Mouse (Mus musculus) heart, postnatal 25 days (tissue): ENCODE data around the gene Mbnl1. TPM values are rescaled to one million over a fixed set of nuclear protein-coding genes. Genes with fewer than 3 reads are reported as not detected.

Experiments used
- DNase-seq: peaks from one replicate; pipeline ENCODE4 v3.0.0; 2022; ENCODE audit warnings: low spot score
- intact Hi-C: fragments of 180-260 bp; cut with DNase I; formaldehyde crosslinking; loops from one replicate; pipeline ENCODE4 v1.15.1; 2025
- total RNA-seq, 2 experiments: library from RNA; stranded (reverse); gene quantifications; 2 replicates each; pipeline ENCODE4 v1.2.3; 2021

Gene Mbnl1
- total RNA-seq, 2 experiments from 2014 or later = 191 to 197 TPM

- DNase-seq = no peak
- intact Hi-C loops = no loop called here
These were observed 91.1 kb downstream of the Mbnl1 start for GRCm38 (mm10) chr3:60563529-60564243.

DNA sequence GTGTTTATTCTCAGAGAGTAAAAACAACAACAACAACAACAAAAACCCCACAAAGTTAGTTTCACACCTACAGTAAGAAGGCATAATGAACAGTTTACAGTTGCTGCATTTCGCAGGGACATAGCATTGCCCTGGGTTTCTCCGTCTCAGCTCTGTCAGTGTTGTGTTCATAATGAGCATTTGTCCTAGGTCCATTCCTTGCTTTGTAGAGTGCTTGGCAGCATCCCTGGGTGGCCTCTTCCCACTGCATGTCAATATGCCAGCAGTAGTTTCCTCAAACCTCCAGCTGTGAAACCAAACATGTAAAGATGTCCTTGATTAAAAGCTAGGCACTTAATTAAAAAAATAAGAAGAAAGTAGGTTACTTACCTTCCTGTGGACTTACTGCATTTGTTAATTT is 91.6 kb downstream of the Mbnl1 start:
- intact Hi-C loops = no loop called here
- DNase-seq = no peak

- no peak for DNase-seq
- intact Hi-C loops = no loop called here
These were observed 92.6 kb downstream of the Mbnl1 start for GRCm38 (mm10) chr3:60565204-60565603.

DNA sequence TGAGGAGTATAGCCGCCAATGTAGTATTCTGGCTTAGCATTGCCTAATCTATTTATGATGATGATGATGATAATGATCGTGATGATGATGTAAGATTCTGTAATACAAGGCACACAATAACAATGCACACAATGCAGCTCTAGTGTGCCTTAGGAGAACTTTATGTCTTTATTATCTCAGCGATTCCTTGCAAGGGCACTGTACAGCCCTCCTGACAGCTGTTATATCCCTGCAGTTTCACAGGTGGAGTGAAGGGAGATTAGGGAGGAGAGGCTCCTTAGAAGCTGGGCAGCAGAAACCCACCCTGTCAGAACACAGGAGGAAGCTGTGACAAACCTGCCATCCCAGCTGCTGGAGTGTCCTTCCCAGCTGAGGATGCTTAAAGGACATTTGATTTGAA is 93.3 kb downstream of the Mbnl1 start:
- intact Hi-C loops = no loop called here
- DNase-seq = no peak

DNA sequence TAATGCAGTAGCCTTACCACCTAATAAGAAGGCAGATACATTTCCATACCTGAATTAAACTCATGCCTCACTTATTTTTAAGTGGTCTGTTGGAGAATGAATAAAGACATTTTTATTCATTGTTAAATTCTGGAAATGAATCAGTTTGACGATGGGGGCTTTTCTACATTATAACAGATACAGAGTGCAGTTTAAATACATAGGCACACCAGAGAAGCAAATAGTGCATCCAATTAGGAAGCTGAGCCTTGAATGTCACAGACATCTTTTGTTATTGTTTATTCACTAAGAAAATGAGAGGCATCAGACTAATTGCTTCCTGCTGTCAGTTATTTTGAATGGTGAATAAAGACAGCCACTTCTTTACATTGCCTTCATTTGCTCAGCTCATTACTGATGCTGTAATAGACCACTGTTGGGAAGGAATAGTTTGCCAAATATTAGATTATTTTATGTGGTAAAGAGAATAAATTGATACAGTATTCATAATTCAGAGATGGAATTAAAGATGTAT is 95.6 kb downstream of the Mbnl1 start:
- no peak for DNase-seq
- intact Hi-C loops = no loop called here

- no peak for DNase-seq
- intact Hi-C loops = no loop called here
These were observed 96.4 kb downstream of the Mbnl1 start for GRCm38 (mm10) chr3:60568801-60569568.

GRCm38 (mm10) chr3:60569781-60570180 is 97.2 kb downstream of the Mbnl1 start:
- intact Hi-C loops = loop anchor here (5.0 kb wide), 1 partner anchor 32 kb away; no protein-coding TSS in a partner anchor
- DNase-seq = no peak

- intact Hi-C loops = loop anchor here (5.0 kb wide), 1 partner anchor 33 kb away; no protein-coding TSS in a partner anchor
- no peak for DNase-seq
These were observed 97.9 kb downstream of the Mbnl1 start for GRCm38 (mm10) chr3:60570491-60571022.

DNA sequence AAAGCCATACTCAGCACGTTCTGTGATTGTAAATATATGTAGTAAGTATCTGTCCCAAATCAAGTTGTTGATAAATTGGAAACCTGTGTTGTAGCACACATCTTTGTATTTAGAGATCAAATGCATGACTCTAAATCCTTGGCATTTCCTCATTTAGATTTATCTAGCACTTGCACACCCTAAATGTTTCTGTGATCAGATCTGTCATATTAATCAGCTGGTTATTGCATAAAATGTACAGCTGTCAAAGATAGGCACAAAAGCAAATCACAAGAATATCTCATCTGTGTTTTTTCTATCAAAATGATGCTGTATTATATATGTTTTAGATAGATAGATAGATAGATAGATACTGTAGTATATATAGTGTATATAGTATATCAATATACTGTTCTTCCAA is 98.9 kb downstream of the Mbnl1 start:
- no peak for DNase-seq
- intact Hi-C loops = loop anchor here (5.0 kb wide), 1 partner anchor 34 kb away; no protein-coding TSS in a partner anchor

GRCm38 (mm10) chr3:60574199-60574598 is 101.6 kb downstream of the Mbnl1 start:
- no peak for DNase-seq
- intact Hi-C loops = loop anchor here (5.0 kb wide), 1 partner anchor 37 kb away; no protein-coding TSS in a partner anchor

DNA sequence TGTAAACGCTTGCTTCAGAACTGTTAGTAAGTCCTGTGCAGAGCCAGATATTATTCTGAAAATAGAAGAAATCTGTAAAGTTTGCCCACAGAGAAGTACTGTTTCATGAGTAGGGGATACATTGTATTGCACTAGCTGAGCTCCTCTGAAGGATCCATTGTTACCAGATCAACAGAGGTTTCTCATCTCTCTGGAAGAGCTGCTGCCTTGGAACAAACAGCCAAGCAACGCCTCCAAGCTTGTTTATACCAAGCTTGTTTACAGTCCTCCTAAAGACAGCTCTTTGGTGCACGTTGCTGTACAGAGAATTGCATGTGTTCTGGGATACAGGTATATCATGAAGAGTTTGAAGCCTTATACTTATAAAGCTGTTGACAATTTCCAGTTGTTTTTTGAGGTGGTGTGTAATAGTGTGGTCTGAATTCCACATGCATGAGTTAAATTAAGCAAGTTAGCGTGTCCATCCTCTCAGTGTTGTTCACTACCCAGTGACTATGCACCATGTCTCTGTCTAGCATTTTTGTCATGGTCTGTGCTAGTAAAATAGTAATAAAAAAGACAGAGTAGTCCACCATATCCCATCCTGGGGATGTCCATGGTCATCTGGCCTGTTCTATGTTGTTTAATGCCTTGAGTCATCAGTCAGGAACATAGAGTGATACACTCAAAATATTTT is 102.4 kb downstream of the Mbnl1 start:
- DNase-seq = no peak
- intact Hi-C loops = loop anchor here (5.0 kb wide), 1 partner anchor 38 kb away; no protein-coding TSS in a partner anchor

- intact Hi-C loops = no loop called here
- DNase-seq = no peak
These were observed 103.3 kb downstream of the Mbnl1 start for GRCm38 (mm10) chr3:60575945-60576344.

- intact Hi-C loops = no loop called here
- no peak for DNase-seq
These were observed 103.9 kb downstream of the Mbnl1 start for GRCm38 (mm10) chr3:60576366-60577046.

GRCm38 (mm10) chr3:60579880-60580279 is 107.2 kb downstream of the Mbnl1 start:
- no peak for DNase-seq
- intact Hi-C loops = no loop called here

DNA sequence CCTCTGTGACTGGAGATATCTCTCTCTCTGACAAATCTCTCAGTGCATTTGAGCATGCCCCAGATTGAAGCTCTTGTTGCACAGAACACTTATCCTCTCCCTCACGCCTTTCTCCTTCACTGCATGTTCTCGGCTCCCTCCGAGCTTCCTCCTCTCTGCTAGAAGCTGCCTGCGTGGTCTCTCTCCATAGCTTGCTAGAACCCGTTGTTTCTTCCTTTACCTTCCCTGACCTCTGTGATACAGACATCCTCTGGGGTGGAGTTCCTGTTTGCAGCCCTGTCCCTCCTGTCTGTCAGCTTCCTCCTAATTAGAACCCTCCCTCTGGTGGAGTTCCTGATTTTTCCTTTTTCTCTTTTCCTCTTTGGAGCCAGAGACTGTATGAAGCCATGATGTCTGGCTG is 108.1 kb downstream of the Mbnl1 start:
- no peak for DNase-seq
- intact Hi-C loops = no loop called here

DNA sequence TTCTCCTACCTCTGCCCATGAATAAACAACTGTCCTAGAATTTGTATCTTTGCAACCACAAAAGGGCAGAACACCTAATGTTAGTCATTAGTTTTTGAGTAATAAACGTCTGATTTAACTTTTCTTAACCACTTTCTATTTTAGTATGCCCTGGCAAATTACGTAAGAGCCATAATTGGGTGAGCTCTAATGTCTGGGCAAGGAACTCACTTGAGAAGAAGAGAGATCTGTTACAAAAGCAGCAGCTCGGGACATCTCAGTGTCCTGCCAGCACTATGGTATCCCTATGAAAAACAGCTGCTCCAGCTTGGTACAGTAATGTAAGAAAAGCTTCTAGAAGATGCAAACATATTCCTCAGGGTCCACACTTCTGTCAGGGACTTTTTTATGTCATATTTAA is 109.5 kb downstream of the Mbnl1 start:
- intact Hi-C loops = loop anchor here (1.0 kb wide), 1 partner anchor 12 kb away; no protein-coding TSS in a partner anchor
- DNase-seq = no peak

DNA sequence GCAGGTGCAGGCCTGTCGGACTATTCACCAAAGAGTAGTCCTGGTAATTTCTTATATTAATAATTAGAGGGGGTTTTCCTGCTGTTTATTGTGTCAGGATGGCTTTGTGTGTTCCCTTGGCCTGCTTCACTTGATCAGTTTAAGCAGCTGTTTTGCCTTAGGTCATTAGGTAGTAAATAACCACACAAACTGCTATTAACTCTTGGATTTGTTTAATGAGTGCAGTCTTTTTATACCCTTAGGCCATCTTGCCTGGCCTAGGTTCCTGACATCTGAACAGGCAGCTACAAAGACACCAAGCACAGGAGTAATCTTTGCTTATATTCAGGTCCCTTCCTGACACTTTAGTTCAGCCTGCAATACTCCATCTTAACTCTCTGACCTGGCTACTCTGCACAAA is 110.0 kb downstream of the Mbnl1 start:
- DNase-seq = no peak
- intact Hi-C loops = loop anchor here (1.0 kb wide), 1 partner anchor 12 kb away; no protein-coding TSS in a partner anchor

DNA sequence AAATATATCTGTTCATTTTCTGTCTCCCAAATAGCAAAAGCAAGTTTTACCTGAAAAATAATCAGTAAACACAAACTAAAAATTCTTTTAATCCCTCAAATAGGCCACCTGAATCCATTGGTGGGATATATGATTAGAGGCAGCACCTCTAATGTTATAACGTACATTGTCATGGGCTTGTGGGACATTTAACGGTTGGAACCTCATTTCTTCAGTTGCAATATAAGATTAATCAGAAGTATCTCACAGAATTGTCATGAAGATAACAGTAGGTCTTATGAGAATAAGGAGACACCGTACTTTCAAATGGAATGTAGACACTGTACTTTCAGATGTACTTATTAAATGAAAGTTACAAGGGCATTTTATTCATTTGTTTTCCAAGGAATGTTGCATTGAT is 112.1 kb downstream of the Mbnl1 start:
- intact Hi-C loops = loop anchor here (5.0 kb wide), 1 partner anchor 82 kb away; no protein-coding TSS in a partner anchor
- DNase-seq = no peak

GRCm38 (mm10) chr3:60586046-60586445 is 113.4 kb downstream of the Mbnl1 start:
- intact Hi-C loops = loop anchor here (5.0 kb wide), 1 partner anchor 84 kb away; no protein-coding TSS in a partner anchor
- DNase-seq = no peak
